In the genomic region with DNA sequence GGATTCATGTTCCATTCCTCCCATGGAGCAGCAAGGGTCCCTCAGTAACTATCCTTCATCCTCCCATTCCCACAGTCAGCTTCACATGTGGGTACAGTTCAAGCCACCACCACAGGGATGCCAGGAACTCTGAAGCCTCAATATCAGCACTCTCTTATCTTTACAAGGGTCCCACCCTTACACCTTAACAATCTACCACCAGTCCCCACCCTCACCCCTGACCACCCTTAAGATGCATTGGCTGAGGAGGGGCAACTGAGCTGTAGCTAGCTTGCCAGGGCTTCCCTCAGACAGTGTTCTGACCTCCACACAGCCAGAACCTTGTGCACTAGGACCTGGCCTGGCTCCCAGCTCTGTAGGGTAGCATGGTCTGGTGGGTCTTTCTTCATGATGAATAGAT, we compare ENCODE assay signal across 17 mouse cellular contexts. TPM values are rescaled to one million over a fixed set of nuclear protein-coding genes. Genes with fewer than 3 reads are reported as not detected.
"Had no signal": no experiment of that assay in that cellular context is flagged by ENCODE, and none has a peak within 500 bp of the region (broad histone marks: within the 10 kb centered on the region; RNA-seq: fewer than 3 reads in every experiment).

No protein-coding gene starts in this region.

- H3K27ac ChIP-seq: lung, embryonic 15.5 days; macrophage; midbrain, embryonic 13.5 days; midbrain, embryonic 15.5 days; neural tube, embryonic 12.5 days had no signal

- H3K9me3 ChIP-seq: lung, embryonic 15.5 days; megakaryocyte, embryonic 14.5 days; midbrain, embryonic 13.5 days; midbrain, embryonic 15.5 days; neural tube, embryonic 12.5 days; stomach, embryonic 15.5 days had no signal

- H3K9ac ChIP-seq: lung, embryonic 15.5 days; midbrain, embryonic 13.5 days; midbrain, embryonic 15.5 days; neural tube, embryonic 12.5 days; stomach, embryonic 15.5 days had no signal

- H3K27me3 ChIP-seq: lung, embryonic 15.5 days; midbrain, embryonic 13.5 days; midbrain, embryonic 15.5 days; stomach, embryonic 15.5 days had no signal

- H3K36me3 ChIP-seq: lung, embryonic 15.5 days; midbrain, embryonic 13.5 days; midbrain, embryonic 15.5 days; neural tube, embryonic 12.5 days; stomach, embryonic 15.5 days had no signal

- DNase-seq: lung, adult 2 months; lung, postnatal 36 days; thymus, adult 2 months; thymus, postnatal 25 days; thymus, postnatal 4 days had no signal

- H3K4me3 ChIP-seq: lung, embryonic 15.5 days; megakaryocyte, embryonic 14.5 days; midbrain, embryonic 13.5 days; midbrain, embryonic 15.5 days; neural tube, embryonic 12.5 days; stomach, embryonic 15.5 days had no signal

- H3K4me2 ChIP-seq: lung, embryonic 15.5 days; midbrain, embryonic 11.5 days; midbrain, embryonic 13.5 days; midbrain, embryonic 15.5 days; neural tube, embryonic 12.5 days; stomach, embryonic 15.5 days had no signal

- H3K4me1 ChIP-seq: midbrain, embryonic 13.5 days; midbrain, embryonic 15.5 days; neural tube, embryonic 12.5 days had no signal

- ATAC-seq: lung, postnatal 0 days; midbrain, embryonic 13.5 days; midbrain, embryonic 15.5 days had no signal

RNA-seq across cellular contexts. Expression of gene Ablim2, which starts 38.3 kb away (rescaled TPM):
- total RNA-seq: megakaryocyte progenitor cell, adult 5-6 weeks; monocyte, adult 5-6 weeks; neutrophil, adult 5-6 weeks had no signal

RNA-seq across cellular contexts. Expression of gene Htra3, which starts 39.8 kb away (rescaled TPM):
- total RNA-seq: megakaryocyte progenitor cell, adult 5-6 weeks; monocyte, adult 5-6 weeks; neutrophil, adult 5-6 weeks had no signal
